Mouse (Mus musculus): Measurements from ENCODE around the gene Trim71. TPM values are rescaled to one million over a fixed set of nuclear protein-coding genes. Genes with fewer than 3 reads are reported as not detected.

The Trim71 gene
- polyA plus RNA-seq (2015; fragmentation: Nextera tagmentation; extraction: Ambion mirVana), result 0.03 and 0.05 TPM in 2 replicates

GRCm38 (mm10) chr9:114563761-114564606, at the start of gene Trim71:
Gene Trim71 (minus strand): TSS chr9:114564369.
- WGBS, result 1% methylated on average over 91 of the region's 91 CpGs
- H3K4me3 ChIP-seq (ENCODE audit: low read length), result peak within 1 kb of the TSS; percentile 63
- peaks cover 13% of the 10 kb centered on the region; the same call in 1 of the 2 replicates for H3K4me1 ChIP-seq (ENCODE audit: control insufficient read depth, insufficient read depth, low read length)
- H3K27ac ChIP-seq (ENCODE audit: low read length), result no peak within 1 kb of the TSS
- H3K9ac ChIP-seq (ENCODE audit: low read length), result peak within 1 kb of the TSS; percentile 59
- ATAC-seq (replicated peaks; ENCODE audit: extremely low read depth, insufficient read depth, low FRiP score), result no peak
- no peaks in the 10 kb centered on the region for H3K36me3 ChIP-seq (ENCODE audit: control insufficient read depth, insufficient read depth)
- peaks cover 64% of the 10 kb centered on the region for H3K27me3 ChIP-seq (ENCODE audit: control insufficient read depth, insufficient read depth, low read length)
- H3K9me3 ChIP-seq (replicated peaks; ENCODE audit: control insufficient read depth, low read length), result no peaks in the 10 kb centered on the region; the same call in 1 of the 2 replicates
- H3K4me2 ChIP-seq (ENCODE audit: low read depth, low read length), result peak within 1 kb of the TSS; percentile 94

GRCm38 (mm10) chr9:114613026-114613425, 48.9 kb upstream of the Trim71 start:
- WGBS, result 87% methylated on average over 4 of the region's 4 CpGs
- H3K9me3 ChIP-seq (replicated peaks; ENCODE audit: control insufficient read depth, low read length), result no peaks in the 10 kb centered on the region

GRCm38 (mm10) chr9:114612566-114612965, 48.4 kb upstream of the Trim71 start:
- WGBS, result 84% methylated on average over 4 of the region's 4 CpGs
- Histone ChIP-seq H3K9ac (ENCODE audit: low read length) (no peak overlapping the region), H3K9me3 (replicated peaks; ENCODE audit: control insufficient read depth, low read length) (no peaks in the 10 kb centered on the region), H3K27ac (ENCODE audit: low read length) (no peak overlapping the region), H3K36me3 (ENCODE audit: control insufficient read depth, insufficient read depth) (peaks cover 57% of the 10 kb centered on the region), H3K4me3 (ENCODE audit: low read length) (no peak overlapping the region), H3K4me1 (ENCODE audit: control insufficient read depth, insufficient read depth, low read length) (no peaks in the 10 kb centered on the region), H3K4me2 (ENCODE audit: low read depth, low read length) (no peak overlapping the region), H3K27me3 (ENCODE audit: control insufficient read depth, insufficient read depth, low read length) (no peaks in the 10 kb centered on the region)
- no peak for ATAC-seq (replicated peaks; ENCODE audit: extremely low read depth, insufficient read depth, low FRiP score)

More at GRCm38 (mm10) chr9:114613026-114613425, 48.9 kb upstream of the Trim71 start:
- Histone ChIP-seq H3K4me1 (ENCODE audit: control insufficient read depth, insufficient read depth, low read length) (no peaks in the 10 kb centered on the region), H3K4me3 (ENCODE audit: low read length) (no peak overlapping the region), H3K36me3 (ENCODE audit: control insufficient read depth, insufficient read depth) (peaks cover 55% of the 10 kb centered on the region), H3K4me2 (ENCODE audit: low read depth, low read length) (no peak overlapping the region), H3K27me3 (ENCODE audit: control insufficient read depth, insufficient read depth, low read length) (no peaks in the 10 kb centered on the region), H3K27ac (ENCODE audit: low read length) (no peak overlapping the region), H3K9ac (ENCODE audit: low read length) (no peak overlapping the region)
- peak; percentile 45; the same call in 1 of the 2 replicates for ATAC-seq (replicated peaks; ENCODE audit: extremely low read depth, insufficient read depth, low FRiP score)

- H3K36me3 ChIP-seq (ENCODE audit: control insufficient read depth, insufficient read depth), result peaks cover 56% of the 10 kb centered on the region
- WGBS, result 100% methylated on average over 3 of the region's 3 CpGs
- H3K9ac ChIP-seq (ENCODE audit: low read length), result no peak overlapping the region
- H3K4me2 ChIP-seq (ENCODE audit: low read depth, low read length), result no peak overlapping the region
- no peaks in the 10 kb centered on the region for H3K27me3 ChIP-seq (ENCODE audit: control insufficient read depth, insufficient read depth, low read length)
- no peak overlapping the region for H3K4me3 ChIP-seq (ENCODE audit: low read length)
- H3K27ac ChIP-seq (ENCODE audit: low read length), result no peak overlapping the region
- H3K4me1 ChIP-seq (ENCODE audit: control insufficient read depth, insufficient read depth, low read length), result no peaks in the 10 kb centered on the region
- ATAC-seq (replicated peaks; ENCODE audit: extremely low read depth, insufficient read depth, low FRiP score), result no peak
- no peaks in the 10 kb centered on the region for H3K9me3 ChIP-seq (replicated peaks; ENCODE audit: control insufficient read depth, low read length)
Measured at GRCm38 (mm10) chr9:114610266-114610665, 46.1 kb upstream of the Trim71 start.

- WGBS, result 60% methylated on average over 12 of the region's 12 CpGs
- Histone ChIP-seq H3K4me3 (ENCODE audit: low read length) (no peak overlapping the region), H3K9ac (ENCODE audit: low read length) (no peak overlapping the region), H3K9me3 (replicated peaks; ENCODE audit: control insufficient read depth, low read length) (no peaks in the 10 kb centered on the region), H3K27me3 (ENCODE audit: control insufficient read depth, insufficient read depth, low read length) (no peaks in the 10 kb centered on the region), H3K4me2 (ENCODE audit: low read depth, low read length) (no peak overlapping the region), H3K4me1 (ENCODE audit: control insufficient read depth, insufficient read depth, low read length) (no peaks in the 10 kb centered on the region; the same call in 1 of the 2 replicates), H3K36me3 (ENCODE audit: control insufficient read depth, insufficient read depth) (peaks cover 26% of the 10 kb centered on the region), H3K27ac (ENCODE audit: low read length) (no peak overlapping the region)
- ATAC-seq (replicated peaks; ENCODE audit: extremely low read depth, insufficient read depth, low FRiP score), result no peak
Measured at GRCm38 (mm10) chr9:114603876-114604540, 39.8 kb upstream of the Trim71 start.

- Histone ChIP-seq H3K4me2 (ENCODE audit: low read depth, low read length) (no peak overlapping the region), H3K36me3 (ENCODE audit: control insufficient read depth, insufficient read depth) (peaks cover 29% of the 10 kb centered on the region), H3K9me3 (replicated peaks; ENCODE audit: control insufficient read depth, low read length) (no peaks in the 10 kb centered on the region), H3K9ac (ENCODE audit: low read length) (no peak overlapping the region), H3K27ac (ENCODE audit: low read length) (no peak overlapping the region), H3K27me3 (ENCODE audit: control insufficient read depth, insufficient read depth, low read length) (no peaks in the 10 kb centered on the region), H3K4me3 (ENCODE audit: low read length) (no peak overlapping the region), H3K4me1 (ENCODE audit: control insufficient read depth, insufficient read depth, low read length) (no peaks in the 10 kb centered on the region; the same call in 1 of the 2 replicates)
- WGBS, result 81% methylated on average over 1 of the region's 1 CpGs
- ATAC-seq (replicated peaks; ENCODE audit: extremely low read depth, insufficient read depth, low FRiP score), result no peak
Measured at GRCm38 (mm10) chr9:114601096-114601495, 36.9 kb upstream of the Trim71 start.

- H3K4me3 ChIP-seq (ENCODE audit: low read length), result no peak overlapping the region
- H3K27ac ChIP-seq (ENCODE audit: low read length), result no peak overlapping the region
- H3K9ac ChIP-seq (ENCODE audit: low read length), result no peak overlapping the region
- H3K4me2 ChIP-seq (ENCODE audit: low read depth, low read length), result no peak overlapping the region
- peaks cover 18% of the 10 kb centered on the region for H3K36me3 ChIP-seq (ENCODE audit: control insufficient read depth, insufficient read depth)
- H3K9me3 ChIP-seq (replicated peaks; ENCODE audit: control insufficient read depth, low read length), result no peaks in the 10 kb centered on the region
- no peaks in the 10 kb centered on the region for H3K27me3 ChIP-seq (ENCODE audit: control insufficient read depth, insufficient read depth, low read length)
- no peak for ATAC-seq (replicated peaks; ENCODE audit: extremely low read depth, insufficient read depth, low FRiP score)
- H3K4me1 ChIP-seq (ENCODE audit: control insufficient read depth, insufficient read depth, low read length), result peaks cover 3% of the 10 kb centered on the region; the same call in 1 of the 2 replicates
- WGBS, result 58% methylated on average over 5 of the region's 5 CpGs
Measured at GRCm38 (mm10) chr9:114585017-114585345, 20.8 kb upstream of the Trim71 start.

GRCm38 (mm10) chr9:114584183-114585016, 20.2 kb upstream of the Trim71 start:
- H3K27ac ChIP-seq (ENCODE audit: low read length), result no peak overlapping the region
- no peaks in the 10 kb centered on the region for H3K27me3 ChIP-seq (ENCODE audit: control insufficient read depth, insufficient read depth, low read length)
- peak overlapping the region; percentile 50 for H3K9ac ChIP-seq (ENCODE audit: low read length)
- peaks cover 17% of the 10 kb centered on the region for H3K36me3 ChIP-seq (ENCODE audit: control insufficient read depth, insufficient read depth)
- no peaks in the 10 kb centered on the region for H3K9me3 ChIP-seq (replicated peaks; ENCODE audit: control insufficient read depth, low read length)
- WGBS, result 15% methylated on average over 31 of the region's 31 CpGs
- ATAC-seq (replicated peaks; ENCODE audit: extremely low read depth, insufficient read depth, low FRiP score), result peak; percentile 60; the same call in 1 of the 2 replicates
- peak overlapping the region; percentile 56 for H3K4me3 ChIP-seq (ENCODE audit: low read length)
- H3K4me2 ChIP-seq (ENCODE audit: low read depth, low read length), result peak overlapping the region; percentile 98
- peaks cover 3% of the 10 kb centered on the region; the same call in 1 of the 2 replicates for H3K4me1 ChIP-seq (ENCODE audit: control insufficient read depth, insufficient read depth, low read length)

Data from heart, embryonic 16.5 days (tissue).